Mouse (Mus musculus) c-Kit-negative CD71-positive TER-119-positive erythroid progenitor cells, embryonic 14.5 days (primary cell): ENCODE measurements around the gene Clta.

Experiments
- DNase-seq: peaks from one replicate; pipeline ENCODE4 v3.0.0-alpha.2; 2013; ENCODE audit warnings: low read depth, low spot score

The Clta gene

GRCm38 (mm10) chr4:43980236-43980635, 24.0 kb upstream of the Clta start:
- DNase-seq, result no peak

- DNase-seq, result no peak
Observed at GRCm38 (mm10) chr4:43980846-43981245, 23.4 kb upstream of the Clta start.

GRCm38 (mm10) chr4:43981251-43981650, 23.0 kb upstream of the Clta start:
- no peak for DNase-seq

- DNase-seq, result peak; percentile 71
Observed at GRCm38 (mm10) chr4:43982053-43982732, 22.1 kb upstream of the Clta start.

GRCm38 (mm10) chr4:43983181-43983580, 21.1 kb upstream of the Clta start, which contains the start of gene Ccin:
TSS of gene Ccin (plus strand) at chr4:43983483.
- no peak for DNase-seq

GRCm38 (mm10) chr4:43983756-43984155, 20.5 kb upstream of the Clta start:
- no peak for DNase-seq

GRCm38 (mm10) chr4:43984326-43984725, 19.9 kb upstream of the Clta start:
- DNase-seq, result no peak

GRCm38 (mm10) chr4:43988976-43989375, 15.3 kb upstream of the Clta start:
- no peak for DNase-seq

- DNase-seq, result no peak
Observed at GRCm38 (mm10) chr4:43993072-43993471, 11.2 kb upstream of the Clta start.

GRCm38 (mm10) chr4:43994342-43994741, 9.9 kb upstream of the Clta start:
- no peak for DNase-seq

GRCm38 (mm10) chr4:44003622-44004021, 630 bp upstream of the Clta start:
- DNase-seq, result peak; percentile 41

GRCm38 (mm10) chr4:44004623-44005409, 564 bp downstream of the Clta start:
- DNase-seq, result no peak

GRCm38 (mm10) chr4:44010176-44010575, 5.9 kb downstream of the Clta start:
- no peak for DNase-seq

GRCm38 (mm10) chr4:44010893-44011292, 6.6 kb downstream of the Clta start:
- DNase-seq, result no peak

- DNase-seq, result no peak
Observed at GRCm38 (mm10) chr4:44011799-44012198, 7.5 kb downstream of the Clta start.

GRCm38 (mm10) chr4:44012376-44013367, 8.4 kb downstream of the Clta start:
- peak; percentile 91 for DNase-seq

GRCm38 (mm10) chr4:44013391-44014070, 9.3 kb downstream of the Clta start:
- peak; percentile 27 for DNase-seq

GRCm38 (mm10) chr4:44016071-44016470, 11.8 kb downstream of the Clta start:
- DNase-seq, result no peak

- no peak for DNase-seq
Observed at GRCm38 (mm10) chr4:44016791-44017190, 12.5 kb downstream of the Clta start.

GRCm38 (mm10) chr4:44022323-44022722, 18.1 kb downstream of the Clta start:
- no peak for DNase-seq

GRCm38 (mm10) chr4:44022766-44023165, 18.5 kb downstream of the Clta start:
- no peak for DNase-seq
